Mouse (Mus musculus) urinary bladder, postnatal 4 days (tissue): ENCODE measurements around the gene P2ry6.

Experiments
- DNase-seq, 2 experiments: peaks; one replicate each; pipeline ENCODE4 v3.0.0; 2021 to 2022; ENCODE audit warnings: low spot score in 2 of 2

The P2ry6 gene

DNA sequence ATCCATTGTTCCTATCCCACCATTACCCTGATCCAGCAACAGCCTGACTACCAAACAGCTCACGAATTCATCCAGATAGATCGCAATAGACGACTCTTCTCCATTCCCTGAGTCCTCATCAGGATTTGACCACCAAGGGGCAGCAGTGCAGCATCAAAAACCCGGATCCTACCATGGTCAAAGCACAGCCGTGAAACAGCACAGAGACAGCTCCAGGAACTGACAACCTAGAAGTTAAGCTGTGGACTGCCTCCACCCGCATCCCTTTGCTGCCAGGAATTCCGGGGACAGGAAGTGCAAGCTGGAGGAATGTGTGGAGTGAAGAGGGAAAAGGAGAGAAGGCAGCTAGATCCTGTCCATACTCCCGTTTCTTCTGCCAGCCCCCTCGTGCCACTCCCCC is 13.6 kb upstream of the P2ry6 start:
- DNase-seq = peak; percentile 75 to 77

GRCm38 (mm10) chr7:100984452-100985395 is 10.3 kb upstream of the P2ry6 start:
- no peak for DNase-seq

GRCm38 (mm10) chr7:100979175-100979574 is 4.7 kb upstream of the P2ry6 start:
- DNase-seq = peak; percentile 71 to 72

DNA sequence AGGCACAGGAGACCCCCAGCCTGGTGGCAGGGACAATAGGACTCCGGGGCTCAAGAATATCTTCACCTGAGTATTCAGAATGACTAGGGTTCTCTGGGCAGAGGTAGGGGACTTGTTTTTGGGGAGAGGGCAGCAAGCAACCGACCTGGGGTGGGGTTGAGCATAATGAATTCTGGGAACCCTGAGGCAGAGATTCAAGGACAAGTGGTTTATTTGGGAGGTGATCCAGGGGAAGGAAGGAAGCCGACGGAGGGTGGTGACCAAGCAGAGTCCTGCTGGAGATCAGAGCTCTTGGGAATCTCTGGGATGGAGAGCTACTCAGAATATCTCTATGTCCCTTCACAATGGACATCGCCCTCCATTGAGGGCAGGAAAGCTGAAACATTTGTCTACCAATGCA is 3.7 kb upstream of the P2ry6 start:
- DNase-seq = no peak

- no peak for DNase-seq
These were observed 1.6 kb downstream of the P2ry6 start for GRCm38 (mm10) chr7:100972875-100973274.

GRCm38 (mm10) chr7:100968874-100969659 is 5.4 kb downstream of the P2ry6 start:
- DNase-seq = no peak

DNA sequence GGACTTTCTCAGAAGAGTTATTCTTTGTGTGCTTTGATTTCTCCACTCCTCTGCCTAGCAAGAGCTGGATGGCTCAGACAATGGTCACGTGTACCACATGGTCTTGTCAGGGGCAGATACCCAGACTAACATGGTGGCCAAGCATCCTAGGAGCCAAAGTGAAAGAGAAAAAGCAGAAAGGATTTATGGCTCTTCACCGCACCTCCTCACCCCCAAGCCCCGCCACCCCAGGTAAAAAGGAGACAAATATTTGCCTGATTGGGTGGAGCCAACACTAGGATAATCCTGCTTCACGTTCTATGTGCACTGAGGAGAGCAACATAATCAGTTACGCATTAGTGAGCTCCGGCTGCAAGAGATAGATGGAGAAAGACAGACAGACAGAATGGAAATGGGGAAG is 6.1 kb downstream of the P2ry6 start:
- no peak for DNase-seq

DNA sequence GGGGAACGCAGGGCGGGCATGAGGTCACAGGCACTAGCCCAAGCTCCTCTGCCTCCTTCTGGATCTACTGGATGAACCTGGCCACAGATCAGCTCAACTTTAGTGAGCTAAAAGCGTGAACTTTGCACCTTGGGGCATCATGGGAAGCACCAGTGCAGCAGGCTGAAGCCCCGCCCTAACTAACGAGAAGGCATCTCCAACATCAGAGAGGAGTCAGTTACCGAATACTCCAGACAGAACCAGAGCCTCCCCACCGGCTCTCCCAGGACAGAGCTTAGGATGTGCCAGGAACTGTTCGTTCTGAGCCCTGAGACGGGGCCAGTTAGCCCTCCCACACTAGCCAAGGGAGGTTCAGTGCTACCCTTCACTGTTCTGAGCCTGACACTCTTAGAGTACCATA is 6.6 kb downstream of the P2ry6 start:
- no peak for DNase-seq

GRCm38 (mm10) chr7:100966014-100966413 is 8.4 kb downstream of the P2ry6 start:
- DNase-seq = no peak

- no peak for DNase-seq
These were observed 9.4 kb downstream of the P2ry6 start for GRCm38 (mm10) chr7:100965079-100965478.

GRCm38 (mm10) chr7:100964242-100964641 is 10.2 kb downstream of the P2ry6 start:
- DNase-seq = no peak

GRCm38 (mm10) chr7:100963381-100963780 is 11.1 kb downstream of the P2ry6 start:
- no peak for DNase-seq

GRCm38 (mm10) chr7:100961146-100961545 is 13.3 kb downstream of the P2ry6 start:
- DNase-seq = no peak

- no peak for DNase-seq
These were observed 14.0 kb downstream of the P2ry6 start for GRCm38 (mm10) chr7:100960462-100960861.

DNA sequence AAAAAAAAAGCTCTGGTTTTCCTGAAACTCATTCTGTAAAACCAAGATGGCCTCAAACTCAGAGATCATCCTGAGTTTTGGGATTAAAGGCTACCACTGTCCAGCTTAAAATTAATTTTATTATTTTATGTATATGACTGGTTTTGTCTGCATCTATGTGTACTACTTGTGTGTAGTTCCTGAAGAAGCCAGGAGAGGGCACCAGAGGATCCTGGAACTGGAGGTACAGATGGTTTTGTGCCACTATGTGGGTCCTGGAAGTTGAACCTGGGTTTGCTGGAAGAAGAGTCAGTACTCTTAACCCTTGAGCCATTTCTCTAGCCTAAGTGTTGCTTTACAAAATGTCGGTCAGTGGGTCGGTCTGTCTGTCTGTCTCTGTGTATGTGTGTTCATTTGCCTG is 16.0 kb downstream of the P2ry6 start:
- DNase-seq = no peak

DNA sequence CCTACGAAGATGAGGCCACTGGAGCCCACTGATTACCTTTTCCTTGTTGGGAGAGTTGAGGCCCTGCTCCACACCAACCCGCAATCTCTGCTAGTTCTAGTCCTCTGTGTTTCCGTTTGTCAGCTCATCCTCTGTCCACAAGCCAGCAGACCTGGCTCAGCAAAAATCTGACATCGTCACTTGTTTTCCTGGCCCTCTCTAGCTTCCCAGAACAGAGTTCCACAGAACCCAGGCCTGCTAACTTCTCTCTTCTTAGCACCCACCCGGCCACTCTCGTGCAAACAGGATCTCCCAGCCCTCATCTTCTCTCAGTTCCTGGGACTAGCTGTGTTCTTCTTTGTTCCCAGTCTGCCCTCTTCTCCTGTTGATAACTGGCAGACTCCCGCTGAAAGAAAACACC is 21.8 kb downstream of the P2ry6 start:
- DNase-seq = no peak

- no peak for DNase-seq
These were observed 22.5 kb downstream of the P2ry6 start for GRCm38 (mm10) chr7:100951903-100952302.

DNA sequence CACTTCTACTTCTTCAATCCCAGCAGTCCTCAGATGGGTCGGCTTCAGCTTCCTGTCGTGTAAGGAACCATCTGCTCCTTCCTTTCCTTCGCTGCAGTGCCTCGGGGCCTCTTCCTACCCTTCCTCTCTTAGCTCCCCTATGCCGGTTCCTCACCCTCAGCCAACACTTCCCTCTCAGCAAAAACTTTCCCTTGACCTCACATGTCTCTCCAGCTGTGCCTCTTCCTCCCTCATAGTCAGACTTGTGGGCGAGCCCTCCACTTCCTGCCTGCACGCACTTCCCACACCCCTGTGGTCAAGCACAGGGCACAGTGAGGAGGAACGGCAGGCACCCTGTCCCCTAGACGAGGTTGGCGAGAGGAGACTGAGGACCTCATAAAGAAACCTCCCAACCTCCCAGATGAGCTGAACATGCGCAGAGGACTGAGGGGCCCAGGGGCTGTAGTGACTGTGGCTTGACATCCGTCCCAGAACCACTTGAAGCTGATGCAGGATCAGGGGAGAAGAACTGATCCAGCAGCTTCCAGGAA is 23.9 kb downstream of the P2ry6 start:
- DNase-seq = no peak

DNA sequence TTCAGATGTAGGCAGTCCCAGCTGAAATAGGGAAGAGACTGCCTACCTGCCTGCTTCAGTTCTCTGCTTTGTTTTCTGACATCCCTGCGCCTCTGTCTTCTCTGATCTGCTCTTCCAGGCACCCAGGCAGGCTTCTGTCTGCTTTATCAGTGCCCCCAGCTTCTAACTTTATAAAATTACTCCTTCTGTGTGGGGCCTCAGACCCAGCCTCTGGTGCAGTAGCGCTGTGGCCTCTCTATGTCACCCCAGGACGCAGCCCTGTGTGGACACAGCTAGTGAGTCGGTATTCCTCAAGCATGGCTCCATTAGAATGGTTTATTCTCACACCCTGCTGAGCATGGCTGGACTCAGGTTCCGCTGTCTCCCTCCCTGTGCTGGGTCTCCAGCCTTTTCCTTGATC is 24.4 kb downstream of the P2ry6 start:
- no peak for DNase-seq

DNA sequence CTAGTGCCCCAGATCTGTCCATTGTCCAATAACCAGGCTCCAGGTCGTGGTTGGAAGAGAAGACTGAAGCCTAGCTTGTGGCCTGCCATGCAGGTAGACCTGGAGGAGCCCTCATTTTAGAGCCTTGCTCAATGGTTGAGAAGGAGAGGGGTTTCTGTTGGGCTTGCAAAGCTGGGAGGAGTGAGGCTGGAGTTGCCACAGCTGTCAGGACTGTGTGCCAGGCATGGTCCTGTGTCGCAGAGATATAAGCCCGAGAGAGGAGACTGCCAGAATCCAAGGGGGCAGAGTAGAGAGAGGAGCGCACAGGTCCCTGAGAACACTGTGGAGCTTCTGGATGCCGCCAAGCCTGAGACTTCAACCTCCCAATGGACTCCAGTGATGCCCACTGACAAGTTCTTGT is 29.7 kb downstream of the P2ry6 start:
- DNase-seq = no peak

- DNase-seq = no peak
These were observed 30.1 kb downstream of the P2ry6 start for GRCm38 (mm10) chr7:100944306-100944705.

GRCm38 (mm10) chr7:100942789-100943615 is 31.4 kb downstream of the P2ry6 start:
- DNase-seq = no peak
